Mouse (Mus musculus) frontal cortex, postnatal 25 days (tissue): ENCODE data around the gene C330021F23Rik.

ENCODE experiments used
- DNase-seq, 2 experiments: peaks; one replicate each; pipeline ENCODE4 v3.0.0; 2022; ENCODE audit warnings: low spot score in 2 of 2

The C330021F23Rik gene

GRCm38 (mm10) chr8:3587391-3588257, 19.8 kb downstream of the C330021F23Rik start:
- peak; percentile 42 to 54 for DNase-seq

- no peak for DNase-seq
Measured at GRCm38 (mm10) chr8:3588258-3588633, 20.5 kb downstream of the C330021F23Rik start.

GRCm38 (mm10) chr8:3593470-3593869, 25.7 kb downstream of the C330021F23Rik start:
- DNase-seq, result no peak

- no peak for DNase-seq
Measured at GRCm38 (mm10) chr8:3594466-3594865, 26.7 kb downstream of the C330021F23Rik start.

GRCm38 (mm10) chr8:3598054-3598453, 30.3 kb downstream of the C330021F23Rik start:
- no peak for DNase-seq

- no peak for DNase-seq
Measured at GRCm38 (mm10) chr8:3599219-3599618, 31.4 kb downstream of the C330021F23Rik start.

GRCm38 (mm10) chr8:3600401-3600800, 32.6 kb downstream of the C330021F23Rik start:
- no peak for DNase-seq

- DNase-seq, result no peak
Measured at GRCm38 (mm10) chr8:3603439-3603838, 35.6 kb downstream of the C330021F23Rik start.

GRCm38 (mm10) chr8:3606593-3606992, 38.8 kb downstream of the C330021F23Rik start:
- DNase-seq, result no peak

GRCm38 (mm10) chr8:3607822-3608221, 40.0 kb downstream of the C330021F23Rik start:
- no peak for DNase-seq

- DNase-seq, result no peak
Measured at GRCm38 (mm10) chr8:3609046-3609815, 41.4 kb downstream of the C330021F23Rik start.

GRCm38 (mm10) chr8:3609816-3610150, 42.0 kb downstream of the C330021F23Rik start:
- DNase-seq, result no peak

GRCm38 (mm10) chr8:3621199-3621970, 53.6 kb downstream of the C330021F23Rik start, which contains the start of the genes Xab2 and Pet100:
Gene Xab2 (minus strand): TSS chr8:3621316.
Gene Pet100 (plus strand): TSS chr8:3621548.
- DNase-seq, result peak; percentile 99

GRCm38 (mm10) chr8:3622119-3622518, 54.3 kb downstream of the C330021F23Rik start:
- no peak for DNase-seq

GRCm38 (mm10) chr8:3625445-3625844, 57.7 kb downstream of the C330021F23Rik start, which contains the start of gene Pcp2:
Gene Pcp2 (minus strand): TSS chr8:3625545.
- DNase-seq, result no peak

- no peak for DNase-seq
Measured at GRCm38 (mm10) chr8:3626971-3627370, 59.2 kb downstream of the C330021F23Rik start.

- DNase-seq, result no peak
Measured at GRCm38 (mm10) chr8:3628014-3628413, 60.2 kb downstream of the C330021F23Rik start.

GRCm38 (mm10) chr8:3630647-3631477, 63.1 kb downstream of the C330021F23Rik start, which contains the start of gene Stxbp2:
Gene Stxbp2 (plus strand): TSS chr8:3630955.
- DNase-seq, result peak in 1 of 2 experiments; percentile 46

GRCm38 (mm10) chr8:3631478-3631875, 63.7 kb downstream of the C330021F23Rik start:
- DNase-seq, result no peak
